Mouse (Mus musculus) hindbrain, embryonic 14.5 days (tissue): ENCODE measurements around the gene Zfp366. TPM values are rescaled to one million over a fixed set of nuclear protein-coding genes. Genes with fewer than 3 reads are reported as not detected.
A peak's percentile ranks its signal among the peaks of the same experiment; 100 is the strongest.

ENCODE experiments used
- ATAC-seq: fragments of 200-750 bp; cut with Nextera tagmentation; 2 replicates; pipeline ENCODE4 v1.8.0; 2017; ENCODE audit warnings: moderate number of reproducible peaks, mild to moderate bottlenecking, moderate TSS enrichment, moderate library complexity; ENCODE audit not compliant: low FRiP score
- DNase-seq: peaks from one replicate; pipeline ENCODE4 v3.0.0-alpha.2; 2015; ENCODE audit warnings: low spot score
- H3K27ac ChIP-seq: fragments of 300-500 bp; sonication (generic); 2 replicates; pipeline ENCODE4 v1.5.1; 2014; ENCODE audit warnings: mild to moderate bottlenecking, moderate library complexity
- H3K27me3 ChIP-seq: fragments of 300-500 bp; sonication (generic); 2 replicates; pipeline ENCODE4 v1.6.1; 2014; ENCODE audit warnings: mild to moderate bottlenecking, low read length, mixed read lengths; ENCODE audit not compliant: control insufficient read depth, insufficient read depth
- H3K36me3 ChIP-seq: fragments of 300-500 bp; sonication (generic); replicated peaks from 2 replicates; pipeline ENCODE4 v1.6.1; 2014; ENCODE audit not compliant: control insufficient read depth, insufficient read depth
- H3K4me1 ChIP-seq: fragments of 300-500 bp; sonication (generic); replicated peaks from 2 replicates; pipeline ENCODE4 v1.6.1; 2014; ENCODE audit warnings: antibody characterized with exemption, low read length, mixed read lengths; ENCODE audit not compliant: control insufficient read depth, insufficient read depth
- H3K4me2 ChIP-seq: fragments of 300-500 bp; sonication (generic); replicated peaks from 2 replicates; pipeline ENCODE4 v1.6.1; 2014; ENCODE audit warnings: mild to moderate bottlenecking, moderate library complexity
- H3K4me3 ChIP-seq: fragments of 300-500 bp; sonication (generic); replicated peaks from 2 replicates; pipeline ENCODE4 v1.5.1; 2014; ENCODE audit warnings: mild to moderate bottlenecking, low read length
- H3K9ac ChIP-seq: fragments of 300-500 bp; sonication (generic); 2 replicates; pipeline ENCODE4 v1.6.1; 2014
- H3K9me3 ChIP-seq: fragments of 300-500 bp; sonication (generic); 2 replicates; pipeline ENCODE4 v1.6.1; 2016; ENCODE audit warnings: low read length; ENCODE audit not compliant: control insufficient read depth
- WGBS: fragments of 180-500 bp; shearing (Covaris S2); extraction: QIAGEN DNeasy Blood & Tissue Kit; methylation state at CpG from one replicate; pipeline ENCODE4 v1.1.7; 2014; 5-methylcytosine and 5-hydroxymethylcytosine counted together
- polyA plus RNA-seq: library from polyadenylated mRNA; unstranded; fragments of >200 nt; fragmentation: Nextera tagmentation; extraction: Ambion mirVana; gene quantifications from 2 replicates; pipeline ENCODE4 v1.2.1, GENCODE M21; 2014

The Zfp366 gene
- polyA plus RNA-seq, 1 experiment from 2014 or later, result 1.3 TPM

DNA sequence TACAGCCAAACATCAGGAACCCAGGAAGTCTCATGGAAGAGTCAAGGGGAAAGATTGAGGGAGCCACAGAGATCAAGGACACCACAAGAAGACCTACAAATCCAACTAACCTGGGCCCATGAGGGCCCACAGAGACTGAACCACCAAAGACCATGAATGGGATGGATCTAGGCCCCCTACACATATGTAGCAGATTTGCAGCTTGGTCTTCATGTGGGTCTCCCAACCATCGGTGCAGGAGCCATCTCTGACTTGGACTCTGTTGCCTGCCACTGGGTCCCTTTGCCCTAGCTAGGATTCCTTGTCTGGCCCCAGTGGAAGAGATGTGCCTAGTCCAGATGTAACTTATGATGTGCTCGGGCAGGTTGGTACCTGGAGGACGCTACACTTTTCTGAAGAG, 87.4 kb downstream of the Zfp366 start:
- Histone ChIP-seq H3K9me3 (no peaks in the 10 kb centered on the region), H3K36me3 (no peaks in the 10 kb centered on the region), H3K4me2 (no peak overlapping the region), H3K9ac (no peak overlapping the region), H3K27me3 (no peaks in the 10 kb centered on the region), H3K4me3 (no peak overlapping the region), H3K4me1 (no peaks in the 10 kb centered on the region), H3K27ac (no peak overlapping the region)
- 94% methylated on average over 3 of the region's 3 CpGs for WGBS
- ATAC-seq, result no peak
- no peak for DNase-seq

DNA sequence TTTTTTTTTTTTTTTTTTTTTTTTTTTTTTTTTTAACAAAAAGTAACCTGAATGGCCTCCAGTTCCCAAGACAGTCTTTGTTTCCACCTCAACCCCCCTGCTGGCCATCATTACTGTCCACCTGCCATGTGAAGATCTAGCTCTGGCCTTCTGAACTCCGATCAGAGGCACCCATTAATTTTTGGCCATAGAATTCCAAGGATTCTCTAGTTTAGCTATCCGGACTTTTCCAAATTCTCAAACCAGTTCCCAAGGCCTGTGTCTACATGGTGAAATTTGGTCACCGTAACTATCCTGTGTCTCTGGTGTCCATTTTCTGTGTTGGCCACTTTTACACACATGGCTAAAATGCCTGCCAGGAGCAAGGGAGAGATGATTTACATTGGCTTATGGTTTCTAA, 92.9 kb downstream of the Zfp366 start:
- no peak overlapping the region for H3K9ac ChIP-seq
- H3K27ac ChIP-seq, result no peak overlapping the region
- H3K36me3 ChIP-seq, result no peaks in the 10 kb centered on the region
- H3K9me3 ChIP-seq, result no peaks in the 10 kb centered on the region
- 95% methylated on average over 3 of the region's 3 CpGs for WGBS
- no peaks in the 10 kb centered on the region for H3K27me3 ChIP-seq
- ATAC-seq (no peak), DNase-seq (no peak)
- H3K4me3 ChIP-seq, result no peak overlapping the region
- H3K4me2 ChIP-seq, result no peak overlapping the region
- no peaks in the 10 kb centered on the region for H3K4me1 ChIP-seq

DNA sequence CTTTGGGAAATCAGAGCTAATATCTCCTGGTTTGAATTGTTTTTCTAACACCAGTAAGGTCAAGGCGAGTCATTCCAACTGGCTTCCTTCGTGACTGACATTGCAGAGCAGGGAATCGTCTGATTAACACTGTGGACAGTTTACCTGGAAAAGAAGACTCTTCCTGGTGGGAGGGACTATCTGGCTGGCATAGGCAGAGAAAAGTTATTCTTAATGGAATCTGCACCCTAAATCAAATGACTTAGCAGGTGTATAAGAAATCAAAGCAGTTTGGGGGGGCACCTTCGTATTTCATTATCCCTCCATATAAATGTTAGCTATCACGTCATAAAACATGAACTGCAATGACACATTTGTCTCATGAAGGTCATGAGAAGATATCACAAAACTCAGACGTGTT, 93.9 kb downstream of the Zfp366 start:
- Histone ChIP-seq H3K27ac (no peak overlapping the region), H3K4me3 (no peak overlapping the region), H3K4me2 (no peak overlapping the region), H3K27me3 (no peaks in the 10 kb centered on the region), H3K9ac (no peak overlapping the region), H3K36me3 (no peaks in the 10 kb centered on the region), H3K9me3 (no peaks in the 10 kb centered on the region), H3K4me1 (no peaks in the 10 kb centered on the region; the same call in 1 of the 2 replicates)
- WGBS, result 87% methylated on average over 6 of the region's 6 CpGs
- no peak for ATAC-seq
- DNase-seq, result no peak

DNA sequence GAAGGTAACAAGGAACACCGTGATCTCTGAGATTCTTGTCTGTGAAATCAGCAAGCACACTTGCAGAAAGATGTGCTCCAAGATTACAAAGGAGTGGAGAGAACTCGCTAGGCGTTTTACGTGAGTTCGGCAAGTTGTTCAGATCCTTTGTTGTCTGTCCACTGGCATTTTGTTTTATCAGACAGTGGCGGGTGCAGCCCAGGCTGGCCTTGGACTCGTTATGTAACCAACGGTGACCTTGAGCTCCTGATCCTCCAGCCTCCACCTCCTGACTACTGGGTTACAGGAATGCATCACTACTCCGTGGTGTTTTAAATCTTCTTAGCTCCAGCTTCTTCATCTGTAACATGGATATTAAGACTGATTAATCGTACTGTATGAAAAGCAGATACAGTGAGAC, 94.7 kb downstream of the Zfp366 start:
- Histone ChIP-seq H3K4me2 (no peak overlapping the region), H3K36me3 (no peaks in the 10 kb centered on the region), H3K4me1 (no peaks in the 10 kb centered on the region; the same call in 1 of the 2 replicates), H3K4me3 (no peak overlapping the region), H3K27me3 (no peaks in the 10 kb centered on the region), H3K9me3 (no peaks in the 10 kb centered on the region), H3K27ac (no peak overlapping the region), H3K9ac (no peak overlapping the region)
- DNase-seq (no peak), ATAC-seq (no peak)
- 72% methylated on average over 10 of the region's 10 CpGs for WGBS

DNA sequence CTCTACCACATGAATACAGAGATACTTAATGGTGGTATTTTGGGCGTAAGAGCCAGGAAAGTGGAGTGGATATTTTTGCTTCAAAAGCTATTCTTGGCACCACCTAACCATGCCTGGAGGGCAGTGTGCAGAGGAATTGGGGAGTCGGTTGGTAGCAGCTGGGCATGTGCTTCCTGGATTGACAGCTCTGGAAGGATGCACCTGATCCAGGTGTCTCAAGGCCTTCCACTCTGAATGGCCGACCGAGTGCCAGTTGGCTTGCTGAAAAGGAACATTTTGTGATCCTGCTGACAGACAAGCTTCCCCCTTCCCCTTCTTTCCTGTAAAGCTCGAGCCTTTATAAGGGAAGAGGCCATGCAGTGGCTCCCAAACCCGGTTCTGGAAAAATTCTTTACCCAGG, 98.3 kb downstream of the Zfp366 start:
- H3K4me3 ChIP-seq, result no peak overlapping the region
- DNase-seq (no peak), ATAC-seq (no peak)
- H3K27ac ChIP-seq, result peak overlapping the region; percentile 79; the same call in 1 of the 2 replicates
- no peak overlapping the region for H3K4me2 ChIP-seq
- WGBS, result 71% methylated on average over 6 of the region's 6 CpGs
- no peak overlapping the region for H3K9ac ChIP-seq
- no peaks in the 10 kb centered on the region for H3K36me3 ChIP-seq
- H3K4me1 ChIP-seq, result peaks cover 14% of the 10 kb centered on the region
- no peaks in the 10 kb centered on the region for H3K9me3 ChIP-seq
- H3K27me3 ChIP-seq, result no peaks in the 10 kb centered on the region

DNA sequence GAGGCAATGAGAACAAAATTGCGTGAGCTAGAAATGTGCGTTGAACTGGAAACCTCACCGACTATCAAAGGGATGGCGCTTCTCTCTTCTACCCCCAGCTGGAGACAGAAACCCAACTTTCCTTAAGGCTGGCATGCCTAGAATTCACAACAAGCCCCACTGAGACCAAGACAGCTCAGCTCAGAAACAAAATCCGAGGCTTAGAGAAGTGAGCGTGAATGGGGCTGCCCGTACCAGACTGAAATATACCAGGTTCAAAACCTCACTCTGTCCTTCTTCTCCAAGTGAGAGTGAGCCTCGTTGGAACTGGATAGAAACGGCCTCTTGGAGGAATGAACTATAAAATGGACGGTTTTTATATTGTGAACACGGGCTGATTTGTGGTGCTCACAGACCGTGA, 99.3 kb downstream of the Zfp366 start:
- Histone ChIP-seq H3K4me1 (peaks cover 14% of the 10 kb centered on the region), H3K4me2 (no peak overlapping the region), H3K36me3 (no peaks in the 10 kb centered on the region), H3K9ac (no peak overlapping the region), H3K9me3 (no peaks in the 10 kb centered on the region), H3K27me3 (no peaks in the 10 kb centered on the region), H3K27ac (peak overlapping the region; percentile 79), H3K4me3 (no peak overlapping the region)
- WGBS, result 46% methylated on average over 12 of the region's 12 CpGs
- DNase-seq, result no peak
- peak; percentile 22; the same call in 1 of the 2 replicates for ATAC-seq

DNA sequence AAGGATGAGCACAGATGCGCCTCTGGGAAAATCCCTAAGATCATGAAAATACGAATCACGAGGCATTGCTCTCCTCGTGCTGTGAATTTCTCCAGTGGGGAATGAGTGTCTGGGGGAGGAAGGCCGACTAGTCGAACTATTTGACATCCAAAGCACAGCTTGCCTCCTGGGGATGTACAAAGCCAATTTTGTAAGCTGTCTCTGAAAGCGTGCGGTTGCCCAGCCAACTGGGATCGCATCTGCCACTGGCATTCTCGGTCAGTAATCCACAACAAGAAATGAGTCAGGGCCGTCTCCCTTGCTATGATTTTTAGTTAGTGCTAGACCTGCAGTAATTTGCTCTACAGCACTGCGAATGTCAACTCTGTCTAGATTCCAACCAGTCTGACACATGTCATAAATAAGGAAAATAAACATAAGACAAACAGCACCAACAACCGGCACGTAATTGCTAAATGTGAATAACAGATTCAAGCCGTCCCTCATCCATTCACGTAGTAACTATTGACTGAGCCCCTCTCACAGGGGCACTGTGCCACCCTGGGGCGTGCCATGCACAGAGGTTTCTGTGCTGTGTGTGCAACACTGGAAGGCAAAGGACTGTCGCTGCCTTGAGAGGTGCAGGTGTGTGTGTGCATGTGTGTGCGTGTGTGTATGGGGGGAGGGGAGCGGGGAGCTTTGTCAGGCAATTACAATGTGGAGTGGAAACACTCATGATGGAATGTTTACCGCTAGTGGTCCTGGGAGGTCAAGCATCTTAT, 100.0 kb downstream of the Zfp366 start:
- DNase-seq (peak; percentile 72), ATAC-seq (peak; percentile 83)
- peak overlapping the region; percentile 79 for H3K27ac ChIP-seq
- H3K9me3 ChIP-seq, result no peaks in the 10 kb centered on the region
- H3K4me1 ChIP-seq, result peaks cover 14% of the 10 kb centered on the region
- H3K36me3 ChIP-seq, result no peaks in the 10 kb centered on the region
- H3K4me2 ChIP-seq, result peak overlapping the region; percentile 0; the same call in 1 of the 2 replicates
- H3K27me3 ChIP-seq, result no peaks in the 10 kb centered on the region
- no peak overlapping the region for H3K4me3 ChIP-seq
- 37% methylated on average over 21 of the region's 21 CpGs for WGBS
- H3K9ac ChIP-seq, result no peak overlapping the region

DNA sequence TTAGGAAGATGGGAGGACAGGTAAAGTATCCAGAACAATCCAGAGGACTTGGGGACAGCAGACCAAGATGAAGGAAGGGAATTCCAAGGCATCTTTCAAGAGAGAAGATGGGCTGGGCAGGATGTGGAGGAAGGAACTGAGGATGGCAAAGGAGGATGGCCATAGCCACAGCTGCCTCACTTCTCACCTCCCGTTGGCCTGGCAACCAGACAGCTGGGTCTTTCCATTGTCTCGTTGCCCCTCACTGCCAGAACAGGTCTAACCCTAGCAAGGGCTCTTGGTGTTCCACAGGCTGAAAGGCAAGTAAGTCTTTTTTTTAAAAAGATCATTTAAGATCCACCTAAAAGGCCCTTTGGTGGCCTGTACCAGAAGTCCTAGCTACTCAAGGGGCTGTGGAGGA, 100.6 kb downstream of the Zfp366 start:
- no peak for ATAC-seq
- Histone ChIP-seq H3K27ac (peak overlapping the region; percentile 79), H3K9me3 (no peaks in the 10 kb centered on the region), H3K27me3 (no peaks in the 10 kb centered on the region), H3K4me1 (peaks cover 14% of the 10 kb centered on the region), H3K36me3 (no peaks in the 10 kb centered on the region), H3K4me2 (peak overlapping the region; percentile 0; the same call in 1 of the 2 replicates), H3K9ac (no peak overlapping the region), H3K4me3 (no peak overlapping the region)
- no peak for DNase-seq
- WGBS, result 44% methylated on average over 2 of the region's 2 CpGs

DNA sequence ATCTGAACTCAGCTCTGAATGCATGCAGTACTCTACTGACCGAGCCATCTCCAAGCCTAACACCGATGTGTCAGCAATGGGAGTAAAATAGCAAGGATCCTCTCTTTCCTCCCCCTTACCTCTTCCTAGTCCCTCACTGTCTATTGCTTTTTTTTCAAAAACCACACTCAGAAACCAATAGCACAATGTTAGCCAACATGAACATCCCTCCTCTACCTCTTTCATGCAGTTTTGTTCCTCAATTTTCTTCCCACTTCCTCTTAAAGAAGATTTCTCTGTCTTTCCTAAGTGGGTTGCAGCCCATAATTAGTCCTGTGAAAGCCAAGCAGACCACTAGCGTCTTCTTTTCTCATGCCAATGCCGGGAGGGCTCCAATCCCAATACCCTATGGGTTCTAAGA, 102.6 kb downstream of the Zfp366 start:
- Histone ChIP-seq H3K4me3 (no peak overlapping the region), H3K36me3 (no peaks in the 10 kb centered on the region), H3K27ac (no peak overlapping the region), H3K9me3 (no peaks in the 10 kb centered on the region), H3K4me1 (peaks cover 14% of the 10 kb centered on the region), H3K9ac (no peak overlapping the region), H3K4me2 (no peak overlapping the region), H3K27me3 (no peaks in the 10 kb centered on the region)
- DNase-seq, result no peak
- no peak for ATAC-seq
- WGBS, result 94% methylated on average over 4 of the region's 4 CpGs
